Mouse (Mus musculus) gonadal fat pad, adult 2 months (tissue): Measurements from ENCODE around the gene Nrbf2. TPM values are rescaled to one million over a fixed set of nuclear protein-coding genes. Genes with fewer than 3 reads are reported as not detected.

Experiments used
- DNase-seq: peaks from one replicate; pipeline ENCODE4 v3.0.0-alpha.2; 2012; ENCODE audit warnings: low read depth
- polyA plus RNA-seq: library from polyadenylated mRNA; depleted of rRNA; stranded (reverse); fragments of >200 nt; gene quantifications from 2 replicates; pipeline ENCODE4 v1.2.3, GENCODE M21; 2012; rRNA removed

The Nrbf2 gene
- 13.3 and 14.0 TPM in 2 replicates for polyA plus RNA-seq

DNA sequence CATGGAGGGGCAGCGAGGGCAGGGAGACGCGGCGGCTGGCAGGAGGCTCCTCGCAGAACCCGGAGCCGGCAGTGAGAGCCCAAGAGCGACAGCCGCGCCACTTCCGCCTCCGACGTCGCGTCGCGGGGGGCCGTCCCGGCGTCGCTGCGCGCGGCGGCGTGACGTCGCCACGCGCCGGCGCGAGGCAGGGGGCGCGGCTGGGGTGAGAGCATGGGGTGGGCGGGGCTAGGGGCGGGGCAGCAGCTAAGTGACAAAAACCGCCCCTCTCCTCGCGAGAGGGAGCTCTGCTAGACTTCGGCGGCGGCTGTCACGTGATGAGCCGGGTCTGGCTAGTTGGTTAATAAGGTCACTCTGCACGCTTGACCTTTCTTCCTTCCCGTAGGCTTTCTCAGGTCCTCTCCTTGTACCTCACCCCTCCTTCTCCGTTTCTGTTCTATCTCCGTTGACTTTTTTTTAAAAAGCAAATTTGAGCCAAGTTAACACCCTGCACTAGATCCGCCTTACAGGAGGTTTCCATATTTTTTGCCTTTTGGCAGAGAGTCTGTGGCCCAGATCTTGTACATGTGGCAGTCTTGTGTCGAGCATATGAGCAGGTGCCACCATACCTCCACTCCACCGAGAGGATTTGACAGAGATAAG is at the start of gene Nrbf2:
Nrbf2 (minus strand) TSS at position 130 of the 639 bp plus-strand sequence.
- DNase-seq: no peak

DNA sequence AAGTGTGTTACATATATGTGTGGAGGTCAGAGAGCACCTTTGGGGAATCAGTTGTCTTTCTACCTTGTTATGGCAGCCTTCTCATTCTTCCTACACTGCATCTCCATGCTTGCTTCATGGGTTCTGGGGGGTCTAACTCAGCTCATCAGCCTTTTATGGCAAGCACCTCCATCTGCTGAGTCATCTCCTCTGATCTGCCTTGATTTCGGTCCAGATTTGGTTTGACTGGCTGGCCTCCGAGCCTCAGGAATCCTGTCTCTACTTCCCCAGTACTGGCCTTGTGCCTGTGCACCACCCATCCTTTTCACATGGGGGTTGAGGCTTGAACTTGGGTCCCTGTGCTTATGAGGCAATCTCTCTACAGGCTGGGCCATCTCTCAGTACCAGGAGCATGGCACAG is 45.5 kb upstream of the Nrbf2 start:
- no peak for DNase-seq

- DNase-seq: no peak
These were observed 44.6 kb upstream of the Nrbf2 start for GRCm38 (mm10) chr10:67329661-67330060.

- DNase-seq: no peak
These were observed 43.1 kb upstream of the Nrbf2 start for GRCm38 (mm10) chr10:67328208-67328607.

DNA sequence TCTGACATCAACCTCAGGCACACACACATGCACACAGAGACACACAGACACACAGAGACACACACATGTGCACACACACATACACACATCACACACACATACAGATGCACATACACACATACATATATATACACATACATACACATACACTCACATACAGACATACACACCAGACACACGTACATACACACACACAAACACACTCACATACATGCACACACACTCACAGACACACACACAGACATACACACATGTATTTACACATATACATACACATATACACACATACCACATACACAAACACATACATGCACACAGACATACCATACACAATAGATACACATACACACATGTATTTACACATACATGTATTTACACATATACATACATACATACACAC is 38.9 kb upstream of the Nrbf2 start:
- DNase-seq: no peak

GRCm38 (mm10) chr10:67321396-67321795 is 36.3 kb upstream of the Nrbf2 start:
- no peak for DNase-seq

DNA sequence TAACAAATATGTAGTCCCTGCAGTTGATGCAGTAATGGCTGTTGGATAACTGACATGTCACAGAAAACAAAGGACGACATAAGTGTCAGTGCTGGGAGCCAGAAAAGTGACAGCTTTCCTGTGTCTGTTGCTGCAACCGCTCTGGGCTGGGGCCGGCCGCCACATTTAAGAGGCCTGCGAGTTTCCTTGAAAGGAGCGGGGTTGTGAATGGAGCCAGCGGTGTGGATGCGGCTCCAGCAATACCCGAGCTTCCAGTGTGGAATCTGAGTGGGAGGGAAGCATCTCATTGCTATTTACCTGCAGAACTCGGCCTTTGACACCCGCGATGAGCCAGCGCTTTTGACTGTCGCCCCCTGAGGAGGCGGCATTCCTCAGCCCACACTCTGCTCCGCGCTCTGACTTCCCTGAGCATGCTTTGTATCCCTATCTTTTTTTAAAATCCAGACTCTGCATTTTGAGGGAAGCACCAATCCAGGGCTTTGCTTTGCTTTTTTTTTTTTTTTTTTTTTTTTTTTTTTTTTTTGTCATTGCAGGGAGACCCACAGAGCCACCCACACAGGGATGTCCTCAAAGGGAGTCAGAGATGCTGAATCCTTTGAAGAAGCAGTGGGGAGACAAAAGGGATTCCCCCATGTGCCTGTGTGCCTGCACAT is 35.2 kb upstream of the Nrbf2 start:
- no peak for DNase-seq

DNA sequence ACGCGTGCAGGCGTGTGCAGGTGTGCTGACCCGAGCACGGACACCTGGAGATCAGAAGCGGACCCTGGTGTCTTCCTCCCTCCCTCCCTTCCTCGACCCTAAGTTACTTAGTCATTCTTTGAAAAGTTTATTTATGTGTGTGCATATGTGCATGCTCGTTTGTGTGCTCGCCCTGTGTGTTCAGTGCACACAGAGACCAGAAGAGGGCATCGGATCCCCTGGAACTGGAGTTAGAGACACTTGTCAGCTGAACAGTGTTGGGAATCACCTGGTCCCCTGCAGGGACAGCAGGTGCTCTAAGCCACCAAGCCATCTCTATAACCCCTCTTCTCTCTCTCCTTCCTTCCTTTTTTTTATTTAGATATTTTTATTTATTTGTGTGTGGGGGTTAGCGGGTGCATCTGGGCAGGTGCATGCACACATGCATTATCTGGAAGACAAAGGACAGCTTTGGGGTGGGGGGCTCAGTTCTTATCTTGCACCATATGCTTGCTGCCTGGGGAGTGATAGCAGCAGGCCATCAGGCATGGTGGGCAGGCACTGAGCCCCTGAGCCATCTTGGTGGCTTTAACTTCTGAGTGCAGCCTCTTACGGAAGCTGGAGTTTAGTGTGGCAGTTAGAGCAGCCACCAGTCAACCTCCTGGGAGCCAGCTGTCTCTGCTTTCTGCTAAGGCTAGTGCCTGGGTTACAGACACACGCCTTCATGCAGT is 34.1 kb upstream of the Nrbf2 start:
- no peak for DNase-seq

DNA sequence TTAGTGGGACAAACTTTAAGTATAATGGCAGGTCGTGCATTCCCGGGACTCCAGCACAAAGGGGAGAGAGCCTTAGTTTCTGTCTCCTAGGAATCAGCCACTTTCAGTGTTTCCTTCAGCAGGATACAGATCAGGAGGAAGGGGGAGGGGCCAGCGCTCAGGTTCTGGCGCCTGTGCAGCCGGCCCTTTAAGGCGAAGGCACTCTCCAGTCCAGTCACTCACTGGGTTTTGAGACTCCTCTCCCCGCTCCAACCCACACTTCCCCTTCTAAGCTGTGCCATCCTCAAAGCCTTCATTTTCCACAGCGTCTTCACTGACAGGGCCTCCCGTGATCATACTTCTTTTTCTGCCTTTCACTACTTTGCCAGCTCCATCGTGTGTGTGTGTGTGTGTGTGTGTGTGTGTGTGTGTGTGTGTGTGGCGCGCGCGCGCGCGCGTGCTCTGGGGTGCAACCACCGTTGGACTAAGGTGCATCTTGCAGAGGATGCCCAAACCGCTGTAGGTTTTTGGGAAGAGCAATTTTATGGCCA is 32.9 kb upstream of the Nrbf2 start:
- DNase-seq: no peak

DNA sequence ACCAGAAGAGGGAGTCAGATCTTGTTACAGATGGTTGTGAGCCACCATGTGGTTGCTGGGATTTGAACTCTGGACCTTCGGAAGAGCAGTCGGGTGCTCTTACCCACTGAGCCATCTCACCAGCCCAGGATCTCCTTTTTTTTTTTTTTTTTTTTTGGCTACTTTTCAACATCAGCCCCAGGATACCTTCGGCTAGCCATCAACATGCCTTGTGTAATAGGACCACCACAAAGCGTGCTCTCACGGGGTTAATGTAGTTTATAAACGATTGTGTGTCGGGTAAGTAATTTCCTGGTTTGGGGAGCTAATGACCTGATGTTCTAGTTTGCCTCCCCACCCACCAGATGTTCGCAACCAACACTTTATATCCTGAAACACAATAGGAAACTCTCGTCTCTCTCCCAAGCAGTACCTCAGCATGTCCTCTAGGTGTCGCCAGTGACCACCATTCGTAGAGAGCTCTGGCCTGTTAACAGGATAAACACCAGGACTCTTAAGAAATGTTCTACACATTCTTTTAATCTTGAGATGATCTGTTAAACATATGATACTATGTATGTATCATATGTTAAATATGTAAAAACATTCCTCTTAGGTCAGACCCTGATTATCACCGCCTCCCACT is 29.8 kb upstream of the Nrbf2 start:
- no peak for DNase-seq

DNA sequence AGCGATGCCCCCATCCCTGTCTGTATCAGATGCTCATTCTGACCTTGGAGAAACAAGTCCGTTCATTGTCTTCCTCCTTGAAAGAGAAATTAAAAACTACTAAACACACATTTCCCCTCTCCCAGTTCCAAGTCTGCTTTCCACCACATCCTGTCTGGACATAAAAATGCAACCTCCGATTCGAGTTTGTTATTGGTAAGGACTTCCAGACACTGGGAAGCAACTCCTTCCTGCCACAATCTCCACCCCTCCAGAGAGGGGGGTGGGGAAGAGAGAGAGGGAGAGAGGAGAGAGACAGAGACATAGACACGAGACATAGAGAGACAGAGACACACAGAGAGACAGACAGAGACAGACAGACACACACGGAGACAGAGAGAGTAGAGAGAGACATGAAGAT is 27.4 kb upstream of the Nrbf2 start:
- no peak for DNase-seq

- no peak for DNase-seq
These were observed 26.3 kb upstream of the Nrbf2 start for GRCm38 (mm10) chr10:67311277-67311959.

- DNase-seq: no peak
These were observed 24.5 kb upstream of the Nrbf2 start for GRCm38 (mm10) chr10:67309483-67310138.

GRCm38 (mm10) chr10:67302340-67302739 is 17.2 kb upstream of the Nrbf2 start:
- DNase-seq: no peak

GRCm38 (mm10) chr10:67301046-67301445 is 15.9 kb upstream of the Nrbf2 start:
- DNase-seq: no peak

DNA sequence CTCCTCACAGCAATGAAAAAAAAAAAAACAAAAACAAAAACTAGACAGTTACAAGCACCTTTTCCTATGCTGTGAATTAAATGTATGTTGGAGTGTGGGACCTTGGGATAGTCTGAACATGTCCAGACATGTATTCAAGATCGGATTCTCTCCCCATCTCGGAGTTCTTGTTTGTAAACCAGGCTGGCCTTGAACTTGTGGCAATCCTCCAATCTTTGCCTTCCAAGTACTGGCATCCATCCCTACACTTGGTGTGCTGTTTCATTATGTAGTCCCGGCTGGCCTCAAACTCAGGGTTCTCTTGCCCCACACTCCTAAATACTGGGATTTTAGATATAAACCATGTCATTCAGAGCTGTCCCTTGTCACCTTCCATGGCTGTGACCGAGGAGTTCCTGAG is 14.2 kb upstream of the Nrbf2 start:
- no peak for DNase-seq

DNA sequence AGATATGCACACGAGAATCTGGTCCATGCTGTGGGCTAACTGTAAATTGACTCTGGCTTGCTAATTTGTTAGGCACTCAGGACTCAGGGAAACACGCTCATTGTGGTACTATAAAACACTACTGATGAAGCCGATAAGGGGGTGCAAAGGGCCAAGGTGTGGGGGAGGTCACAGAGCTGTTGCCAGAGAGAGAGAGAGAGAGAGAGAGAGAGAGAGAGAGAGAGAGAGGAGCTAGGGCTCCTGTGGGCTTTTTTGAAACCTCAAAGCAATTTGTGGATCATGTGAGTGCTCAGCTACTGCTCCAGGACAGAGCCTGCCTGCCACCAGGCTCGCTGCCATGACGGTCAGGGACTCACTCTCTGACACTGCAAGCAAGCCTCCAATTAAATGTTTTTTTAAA is 13.8 kb upstream of the Nrbf2 start:
- DNase-seq: no peak

- no peak for DNase-seq
These were observed 12.2 kb upstream of the Nrbf2 start for GRCm38 (mm10) chr10:67297175-67297855.

GRCm38 (mm10) chr10:67296482-67297152 is 11.5 kb upstream of the Nrbf2 start:
- DNase-seq: no peak

DNA sequence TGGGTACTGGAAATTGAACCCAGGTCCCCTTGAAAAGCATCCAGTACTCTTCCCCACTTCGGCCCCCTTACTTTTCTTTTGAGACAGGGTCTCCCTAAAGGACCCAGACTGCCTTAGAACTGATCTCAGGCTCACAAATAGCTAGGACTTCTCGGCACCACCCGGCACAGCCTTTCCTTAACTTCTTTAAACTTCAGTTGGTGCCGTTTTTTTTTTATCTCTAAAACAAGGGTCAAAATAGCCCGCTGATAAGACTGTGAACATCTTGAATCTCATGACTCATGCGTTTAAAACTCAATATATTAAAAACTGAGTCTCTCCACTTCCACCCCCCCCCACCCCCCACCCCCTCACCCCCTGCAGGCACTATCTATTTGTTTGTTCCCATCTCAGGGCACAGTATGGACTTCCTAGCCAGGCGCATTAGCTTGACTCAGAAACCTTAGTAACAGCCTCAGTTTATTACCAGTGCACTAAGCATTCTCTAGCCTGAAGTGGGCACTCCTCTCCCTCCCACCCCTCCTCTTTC is 10.9 kb upstream of the Nrbf2 start:
- no peak for DNase-seq
